Mouse (Mus musculus) gastrocnemius, adult 18-20 months (tissue): Measurements from ENCODE around the gene Sf3a3. TPM values are rescaled to one million over a fixed set of nuclear protein-coding genes. Genes with fewer than 3 reads are reported as not detected.
"Not testable (repeated sequence)": the region's sequence is repeated elsewhere in the genome, so short reads cannot be mapped to it uniquely, and the experiment has no call there.

Experiments used
- DNase-seq: peaks from one replicate; pipeline ENCODE4 v3.0.0; 2021; ENCODE audit warnings: low spot score
- total RNA-seq, 2 experiments: library from RNA; stranded (reverse); gene quantifications; 2 replicates each; pipeline ENCODE4 v1.2.3; 2021

Sf3a3 gene
- total RNA-seq, 2 experiments from 2014 or later = 12.7 to 13.9 TPM

DNA sequence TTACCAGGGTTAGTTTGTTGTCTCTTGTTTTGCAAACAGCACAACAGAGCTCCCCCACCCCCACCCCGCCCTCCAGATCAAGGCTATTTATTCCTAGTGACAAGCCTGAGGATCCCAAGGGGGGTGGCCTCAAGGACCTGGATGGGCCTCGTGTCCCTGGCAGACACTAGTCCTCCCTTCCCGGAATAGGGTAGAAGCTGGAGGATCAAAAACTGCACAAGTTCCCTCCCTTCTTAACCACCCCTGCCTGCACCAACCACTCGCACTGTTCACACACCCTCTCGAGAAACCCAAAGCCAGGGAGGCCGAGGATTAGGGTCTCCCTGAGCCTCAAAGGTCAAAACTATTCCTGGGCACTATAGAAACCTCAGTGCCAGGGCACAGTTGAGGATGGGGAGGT, 14.8 kb upstream of the Sf3a3 start:
- DNase-seq = peak; percentile 72

GRCm38 (mm10) chr4:124700248-124700971, 14.2 kb upstream of the Sf3a3 start, which contains the start of gene Fhl3:
Fhl3 (plus strand) TSS chr4:124700701.
- DNase-seq = peak; percentile 77

DNA sequence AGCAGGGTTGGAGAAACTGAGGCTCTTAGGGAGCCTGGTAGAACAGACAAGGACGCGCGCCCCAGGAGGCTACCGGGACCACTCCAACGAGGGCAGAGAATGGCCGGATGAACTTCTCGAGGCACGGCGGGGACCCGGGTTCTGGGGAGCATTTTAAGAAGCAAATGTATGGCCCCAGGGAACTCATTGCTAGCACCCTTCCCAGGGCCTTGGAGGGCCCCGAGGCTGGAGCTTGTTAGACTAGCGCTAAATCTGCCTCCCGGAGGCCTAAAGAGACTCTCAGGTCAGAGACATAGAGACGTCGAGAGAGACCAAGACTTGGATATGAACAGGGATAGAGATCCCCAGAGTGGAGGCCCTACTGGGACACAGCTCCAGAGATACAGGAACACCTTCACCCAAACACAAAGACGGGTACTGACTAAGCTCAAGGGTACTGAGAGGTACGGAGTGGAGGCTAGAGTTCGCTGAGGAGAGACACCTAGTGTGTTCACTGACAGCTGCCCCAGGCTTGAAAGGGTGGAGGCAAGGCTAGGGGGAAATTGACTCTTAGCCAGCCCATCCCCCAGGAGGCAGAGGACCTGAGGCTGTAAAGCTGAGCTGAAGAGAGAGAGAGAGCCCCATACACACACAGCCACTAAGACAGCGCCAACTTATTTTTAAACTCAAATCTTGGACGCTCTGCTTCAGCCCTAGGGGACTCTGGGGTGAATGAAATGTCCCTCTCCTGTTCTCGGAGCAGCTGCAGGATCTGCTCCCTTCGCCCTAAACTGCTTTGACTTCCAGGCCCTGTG, 13.3 kb upstream of the Sf3a3 start:
- DNase-seq = peak; percentile 83

GRCm38 (mm10) chr4:124701916-124702315, 12.7 kb upstream of the Sf3a3 start:
- peak; percentile 68 for DNase-seq

- peak; percentile 65 for DNase-seq
These were observed 11.2 kb upstream of the Sf3a3 start for GRCm38 (mm10) chr4:124703406-124703805.

- DNase-seq = no peak
These were observed 10.4 kb upstream of the Sf3a3 start for GRCm38 (mm10) chr4:124703881-124704796.

GRCm38 (mm10) chr4:124704797-124705474, 9.6 kb upstream of the Sf3a3 start:
- DNase-seq = no peak

DNA sequence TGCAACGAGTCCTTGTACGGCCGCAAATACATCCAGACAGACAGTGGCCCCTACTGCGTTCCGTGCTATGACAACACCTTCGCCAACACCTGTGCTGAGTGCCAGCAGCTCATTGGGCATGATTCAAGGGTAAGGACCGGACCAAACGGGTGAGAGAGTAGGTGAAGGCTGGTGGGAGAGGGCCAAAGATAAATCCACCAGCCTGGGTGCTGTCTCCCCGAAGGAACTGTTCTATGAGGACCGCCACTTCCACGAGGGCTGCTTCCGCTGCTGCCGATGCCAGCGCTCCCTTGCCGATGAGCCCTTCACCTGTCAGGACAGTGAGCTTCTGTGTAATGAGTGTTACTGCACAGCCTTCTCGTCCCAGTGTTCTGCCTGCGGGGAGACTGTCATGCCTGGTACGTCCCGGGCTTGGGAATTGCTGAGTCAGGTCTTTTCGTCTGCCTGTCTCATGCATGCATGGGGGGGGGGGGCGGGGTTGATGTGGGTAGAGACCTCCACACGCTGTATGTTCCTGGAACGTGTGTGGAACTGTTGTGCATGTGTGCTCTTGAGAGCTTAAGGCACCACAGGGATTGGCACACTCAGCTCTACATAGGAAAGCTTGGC, 8.8 kb upstream of the Sf3a3 start:
- no peak for DNase-seq

GRCm38 (mm10) chr4:124707381-124708199, 7.0 kb upstream of the Sf3a3 start:
- not testable (repeated sequence) for DNase-seq

DNA sequence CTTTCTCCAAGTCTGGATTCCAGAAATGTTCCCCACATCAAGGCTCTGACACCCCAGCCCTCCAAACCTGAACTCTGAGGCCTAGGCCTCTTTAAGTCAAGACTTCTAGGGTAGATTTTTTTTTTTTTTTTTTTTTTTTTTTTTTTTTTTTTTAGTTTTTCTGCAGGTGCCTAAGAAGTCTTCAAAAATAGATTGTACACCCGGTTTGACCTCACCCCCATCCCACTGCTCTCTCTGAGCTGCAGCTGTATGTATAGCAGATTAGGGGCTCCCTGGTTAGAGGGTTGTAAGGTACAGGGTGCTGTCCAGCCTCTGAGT, 6.4 kb upstream of the Sf3a3 start:
- not testable (repeated sequence) for DNase-seq

DNA sequence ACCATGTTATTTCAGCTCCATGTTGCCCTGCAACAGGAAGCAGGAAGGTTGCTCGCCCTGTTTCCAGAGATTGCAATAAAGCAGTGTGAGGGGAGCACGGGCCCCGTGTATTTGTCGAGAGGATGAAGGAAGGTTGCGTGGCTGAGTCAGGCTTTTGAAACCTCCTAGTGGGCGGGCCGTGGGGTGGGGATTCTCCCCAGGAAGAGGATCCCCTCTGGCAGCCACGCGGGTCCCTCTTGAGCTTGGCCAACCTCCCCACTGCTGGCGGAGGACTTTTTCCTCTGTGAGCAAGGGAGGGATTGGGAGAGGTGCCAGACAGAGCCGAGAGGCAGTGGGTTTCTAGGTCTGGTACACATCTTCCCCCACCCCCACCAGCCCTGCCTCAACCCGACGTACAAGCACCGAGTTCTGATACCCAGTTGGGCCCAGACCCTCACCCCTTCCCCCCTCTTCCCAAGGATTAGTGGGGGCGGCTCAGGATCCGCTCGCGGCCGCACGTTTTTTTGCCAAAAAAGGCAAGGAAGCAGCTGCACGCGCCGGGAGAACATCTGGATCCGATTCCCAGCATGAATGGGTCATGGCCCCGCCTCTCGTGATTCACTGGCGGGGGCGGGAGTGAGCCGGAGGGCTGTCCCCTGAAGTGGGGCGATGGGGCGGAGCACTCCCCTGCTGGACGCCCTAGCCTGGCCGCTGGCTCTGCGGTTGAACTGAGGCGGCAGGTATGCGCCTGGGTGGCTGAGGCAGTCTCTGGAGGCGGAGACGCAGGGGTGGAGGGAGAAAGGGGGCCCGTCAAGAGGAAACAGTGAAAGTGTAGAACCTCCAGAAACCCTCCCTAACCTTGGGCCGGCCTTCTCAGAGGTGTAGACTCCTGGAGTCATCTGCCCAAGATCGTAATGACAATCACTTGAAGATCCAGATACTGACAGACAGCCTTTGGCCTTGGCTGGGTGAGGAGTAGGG, 5.8 kb upstream of the Sf3a3 start:
- DNase-seq = peak; percentile 92

GRCm38 (mm10) chr4:124709961-124710446, 4.6 kb upstream of the Sf3a3 start:
- DNase-seq = peak; percentile 56

DNA sequence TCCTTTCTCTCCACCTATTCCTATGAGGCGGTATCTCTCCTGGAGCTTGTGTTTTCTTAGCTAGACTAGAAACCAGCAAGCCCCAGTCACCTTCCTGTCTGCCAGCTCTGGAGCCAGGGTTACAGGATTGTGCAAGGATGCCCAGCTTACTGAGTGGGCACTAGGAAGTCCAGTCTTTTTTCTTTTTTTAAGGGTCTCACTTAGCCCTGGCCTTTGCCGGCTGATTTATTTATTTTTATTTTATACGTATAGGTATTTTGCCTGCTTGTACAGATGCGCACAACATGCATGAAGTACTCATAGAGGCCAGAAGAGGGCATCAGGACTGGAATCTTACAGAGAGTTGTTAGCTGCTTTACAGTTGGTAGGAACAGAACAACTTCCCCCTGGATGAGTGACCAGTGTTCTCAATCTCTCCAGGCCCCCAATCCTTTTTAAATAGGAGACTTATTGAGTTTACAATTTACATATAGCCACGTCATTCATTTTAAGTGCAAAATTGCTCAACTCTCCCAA, 3.7 kb upstream of the Sf3a3 start:
- DNase-seq = peak; percentile 66

DNA sequence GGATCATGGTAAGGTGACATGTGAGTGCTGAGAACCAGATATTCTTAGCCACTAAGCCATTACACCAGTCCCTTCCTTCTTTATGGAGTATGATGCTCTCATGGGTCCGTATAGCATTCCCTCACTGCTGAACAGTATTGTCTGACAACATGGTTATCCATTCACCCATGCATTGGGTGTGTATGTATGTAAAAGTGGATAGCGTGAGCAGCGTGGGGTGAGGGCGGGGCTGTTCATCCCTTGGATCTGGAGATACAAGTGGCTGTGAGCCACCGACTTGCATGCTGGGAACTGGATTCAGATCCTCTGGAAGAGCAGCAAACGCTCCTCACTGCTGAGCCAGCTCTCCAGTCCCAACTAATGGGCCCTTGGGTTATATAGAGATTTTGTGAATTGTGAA, 2.0 kb upstream of the Sf3a3 start:
- no peak for DNase-seq

DNA sequence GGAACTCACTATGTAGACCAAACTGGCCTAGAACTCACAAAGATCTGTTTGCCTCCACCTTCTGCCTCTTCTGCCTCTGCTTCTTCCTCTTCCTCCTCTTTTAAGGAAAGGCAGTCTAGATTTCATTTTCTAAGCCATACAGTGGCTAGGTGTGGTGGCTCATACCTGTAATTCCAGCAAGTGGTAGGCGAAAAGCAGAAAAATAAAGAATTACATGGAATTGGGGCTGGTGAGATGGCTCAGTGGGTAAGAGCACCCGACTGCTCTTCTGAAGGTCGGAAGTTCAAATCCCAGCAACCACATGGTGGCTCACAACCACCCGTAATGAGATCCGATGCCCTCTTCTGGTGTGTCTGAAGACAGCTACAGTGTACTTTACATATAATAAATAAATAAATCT, 726 bp upstream of the Sf3a3 start:
- not testable (repeated sequence) for DNase-seq

GRCm38 (mm10) chr4:124719101-124719500, 4.5 kb downstream of the Sf3a3 start:
- no peak for DNase-seq

DNA sequence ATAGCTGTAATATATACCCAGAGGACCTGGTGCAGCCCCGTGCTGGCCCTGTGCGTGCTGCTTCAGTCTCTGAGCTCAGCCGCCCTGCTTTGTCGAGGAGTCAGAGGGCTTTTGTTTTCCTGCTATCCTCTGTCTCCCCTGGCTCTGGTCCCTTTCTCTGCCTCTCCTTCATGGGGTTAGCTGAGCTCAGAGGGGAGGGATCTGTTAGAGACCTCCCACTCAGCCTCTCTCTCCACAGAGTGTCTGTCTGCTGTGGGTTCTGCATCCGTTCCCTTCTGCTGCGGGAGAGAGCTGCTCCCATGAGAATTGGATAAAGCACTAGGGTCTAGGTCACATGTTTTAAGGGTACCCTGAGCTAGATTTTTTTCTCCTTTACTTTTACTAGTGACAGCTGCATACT, 11.5 kb downstream of the Sf3a3 start:
- no peak for DNase-seq

DNA sequence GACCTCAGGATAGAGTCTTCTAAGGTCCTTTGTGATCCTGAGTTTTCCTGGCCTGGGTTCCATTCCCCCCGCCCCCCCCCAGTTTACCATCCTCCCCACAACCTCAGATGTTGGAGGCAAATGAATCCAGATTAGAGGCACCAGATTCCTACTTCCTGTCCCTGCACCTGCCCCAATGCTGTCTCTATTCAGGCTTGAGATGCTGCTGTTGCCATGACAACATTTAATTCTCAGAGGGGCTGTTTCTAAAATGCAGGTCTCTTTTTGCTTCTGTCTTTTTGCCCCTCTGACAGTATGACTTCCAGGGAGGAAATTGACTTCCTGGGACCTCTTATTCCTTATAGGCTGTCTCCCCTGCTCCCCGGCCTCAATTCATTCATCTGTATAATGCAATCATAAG, 22.4 kb downstream of the Sf3a3 start:
- DNase-seq = no peak
